Mouse (Mus musculus) kidney, adult 2 months (tissue): Measurements from ENCODE around the gene Nav2.

ENCODE experiments used
- CTCF ChIP-seq: fragments of 200-500 bp; conservative IDR thresholded peaks from 2 replicates; pipeline ENCODE4 v1.5.1; 2011; ENCODE audit warnings: low read depth, mild to moderate bottlenecking, control low read depth, low read length, moderate library complexity, mixed read lengths; ENCODE audit not compliant: insufficient read depth, insufficient read length
- POLR2A ChIP-seq: fragments of 200-500 bp; IDR thresholded peaks from one replicate; pipeline ENCODE4 v1.6.1; 2011; ENCODE audit warnings: low read depth, low read length, control low read depth

- TF ChIP-seq POLR2A (no peak), CTCF (no peak)
Measured at GRCm38 (mm10) chr7:49342556-49343080, 434.1 kb downstream of the Nav2 start.
